Mouse (Mus musculus) heart, embryonic 12.5 days (tissue): ENCODE results near the gene Ptger4. TPM values are rescaled to one million over a fixed set of nuclear protein-coding genes. Genes with fewer than 3 reads are reported as not detected.
"Not testable (repeated sequence)": the region's sequence is repeated elsewhere in the genome, so short reads cannot be mapped to it uniquely, and the experiment has no call there.

ENCODE experiments used
- ATAC-seq: fragments of 200-750 bp; cut with Nextera tagmentation; 2 replicates; pipeline ENCODE4 v1.8.0; 2017; ENCODE audit warnings: moderate TSS enrichment, moderate library complexity; ENCODE audit not compliant: insufficient number of reproducible peaks, low FRiP score
- H3K27ac ChIP-seq: fragments of 300-500 bp; sonication (generic); 2 replicates; pipeline ENCODE4 v1.5.1; 2016; ENCODE audit warnings: mild to moderate bottlenecking, moderate library complexity; ENCODE audit not compliant: poor library complexity, severe bottlenecking
- H3K27me3 ChIP-seq: fragments of 300-500 bp; sonication (generic); replicated peaks from 2 replicates; pipeline ENCODE4 v1.6.1; 2016; ENCODE audit warnings: mild to moderate bottlenecking, moderate library complexity
- H3K36me3 ChIP-seq: fragments of 300-500 bp; sonication (generic); 2 replicates; pipeline ENCODE4 v1.6.1; 2016; ENCODE audit warnings: mild to moderate bottlenecking, moderate library complexity
- H3K4me1 ChIP-seq: fragments of 300-500 bp; sonication (generic); replicated peaks from 2 replicates; pipeline ENCODE4 v1.6.1; 2016; ENCODE audit warnings: mild to moderate bottlenecking
- H3K4me2 ChIP-seq: fragments of 300-500 bp; sonication (generic); 2 replicates; pipeline ENCODE4 v1.6.1; 2016; ENCODE audit warnings: mild to moderate bottlenecking, moderate library complexity
- H3K4me3 ChIP-seq: fragments of 300-500 bp; sonication (generic); 2 replicates; pipeline ENCODE4 v1.5.1; 2016; ENCODE audit warnings: mild to moderate bottlenecking
- H3K9ac ChIP-seq: fragments of 300-500 bp; sonication (generic); 2 replicates; pipeline ENCODE4 v1.6.1; 2016; ENCODE audit warnings: mild to moderate bottlenecking, moderate library complexity
- H3K9me3 ChIP-seq: fragments of 300-500 bp; sonication (generic); replicated peaks from 2 replicates; pipeline ENCODE4 v1.6.1; 2016; ENCODE audit warnings: mild to moderate bottlenecking, moderate library complexity
- WGBS: fragments of 180-500 bp; shearing (Covaris S2); methylation state at CpG from one replicate; pipeline ENCODE4 v1.1.7; 2016; 5-methylcytosine and 5-hydroxymethylcytosine counted together
- polyA plus RNA-seq: library from polyadenylated mRNA; unstranded; fragments of >200 nt; fragmentation: Nextera tagmentation; extraction: Ambion mirVana; gene quantifications from 2 replicates; pipeline ENCODE4 v1.2.1, GENCODE M21; 2016

The Ptger4 gene
- polyA plus RNA-seq, 1 experiment from 2014 or later, result 2.4 TPM

- H3K27me3 ChIP-seq, result peaks cover 2% of the 10 kb centered on the region; the same call in 1 of the 2 replicates
- WGBS, result 56% methylated on average over 7 of the region's 7 CpGs
- ATAC-seq, result no peak
These were observed 6.9 kb downstream of the Ptger4 start for GRCm38 (mm10) chr15:5237012-5237660.

GRCm38 (mm10) chr15:5236538-5236937 lies 7.4 kb downstream of the Ptger4 start:
- H3K4me2 ChIP-seq, result no peak overlapping the region

More at GRCm38 (mm10) chr15:5237012-5237660, 6.9 kb downstream of the Ptger4 start:
- Histone ChIP-seq H3K4me1 (peaks cover 20% of the 10 kb centered on the region; the same call in 1 of the 2 replicates), H3K36me3 (no peaks in the 10 kb centered on the region), H3K27ac (no peak overlapping the region), H3K4me2 (no peak overlapping the region), H3K9me3 (no peaks in the 10 kb centered on the region), H3K9ac (no peak overlapping the region), H3K4me3 (no peak overlapping the region)

GRCm38 (mm10) chr15:5235527-5235926 lies 8.5 kb downstream of the Ptger4 start:
- Histone ChIP-seq H3K9ac (no peak overlapping the region), H3K4me3 (no peak overlapping the region), H3K4me2 (peak overlapping the region; percentile 24), H3K27me3 (no peaks in the 10 kb centered on the region), H3K9me3 (no peaks in the 10 kb centered on the region), H3K27ac (no peak overlapping the region), H3K36me3 (no peaks in the 10 kb centered on the region), H3K4me1 (peaks cover 17% of the 10 kb centered on the region; the same call in 1 of the 2 replicates)
- WGBS, result 29% methylated on average over 8 of the region's 8 CpGs
- peak; percentile 71 for ATAC-seq

More at GRCm38 (mm10) chr15:5236538-5236937, 7.4 kb downstream of the Ptger4 start:
- Histone ChIP-seq H3K4me1 (peaks cover 17% of the 10 kb centered on the region; the same call in 1 of the 2 replicates), H3K9me3 (no peaks in the 10 kb centered on the region), H3K27me3 (no peaks in the 10 kb centered on the region), H3K9ac (no peak overlapping the region), H3K36me3 (no peaks in the 10 kb centered on the region), H3K4me3 (no peak overlapping the region), H3K27ac (no peak overlapping the region)
- 16% methylated on average over 6 of the region's 6 CpGs for whole genome bisulfite sequencing
- ATAC-seq, result peak; percentile 79; the same call in 1 of the 2 replicates

- ATAC-seq, result no peak; the same call in 1 of the 2 replicates
- H3K4me2 ChIP-seq, result no peak overlapping the region
- no peaks in the 10 kb centered on the region for H3K36me3 ChIP-seq
- no peaks in the 10 kb centered on the region for H3K27me3 ChIP-seq
- no peaks in the 10 kb centered on the region for H3K9me3 ChIP-seq
- no peak overlapping the region for H3K4me3 ChIP-seq
- 80% methylated on average over 16 of the region's 16 CpGs for WGBS
- peaks cover 17% of the 10 kb centered on the region; the same call in 1 of the 2 replicates for H3K4me1 ChIP-seq
- no peak overlapping the region for H3K9ac ChIP-seq
- no peak overlapping the region for H3K27ac ChIP-seq
These were observed 9.3 kb downstream of the Ptger4 start for GRCm38 (mm10) chr15:5234659-5235058.

- H3K27me3 ChIP-seq, H3K4me3 ChIP-seq, ATAC-seq, H3K36me3 ChIP-seq, H3K4me2 ChIP-seq, H3K9me3 ChIP-seq, H3K27ac ChIP-seq, H3K4me1 ChIP-seq, H3K9ac ChIP-seq: not testable (repeated sequence)
- WGBS, result 74% methylated on average over 10 of the region's 10 CpGs
These were observed 13.2 kb downstream of the Ptger4 start for GRCm38 (mm10) chr15:5230746-5231145.

- Histone ChIP-seq H3K9ac (no peak overlapping the region), H3K4me1 (no peaks in the 10 kb centered on the region), H3K4me2 (no peak overlapping the region), H3K27me3 (no peaks in the 10 kb centered on the region), H3K27ac (no peak overlapping the region), H3K4me3 (no peak overlapping the region), H3K9me3 (no peaks in the 10 kb centered on the region), H3K36me3 (peaks cover 15% of the 10 kb centered on the region)
- ATAC-seq, result no peak
- 92% methylated on average over 6 of the region's 6 CpGs for WGBS
These were observed 23.5 kb downstream of the Ptger4 start for GRCm38 (mm10) chr15:5220491-5220890.

- Histone ChIP-seq H3K9me3 (no peaks in the 10 kb centered on the region), H3K4me3 (no peak overlapping the region), H3K9ac (no peak overlapping the region), H3K27me3 (no peaks in the 10 kb centered on the region), H3K4me1 (peaks cover 7% of the 10 kb centered on the region), H3K27ac (no peak overlapping the region), H3K4me2 (no peak overlapping the region), H3K36me3 (peaks cover 4% of the 10 kb centered on the region; the same call in 1 of the 2 replicates)
- 94% methylated on average over 3 of the region's 3 CpGs for WGBS
- no peak for ATAC-seq
These were observed 34.9 kb downstream of the Ptger4 start for GRCm38 (mm10) chr15:5209116-5209515.

- H3K4me3 ChIP-seq, result no peak overlapping the region
- WGBS, result 87% methylated on average over 9 of the region's 9 CpGs
- H3K27ac ChIP-seq, result no peak overlapping the region
- no peak overlapping the region for H3K4me2 ChIP-seq
- H3K27me3 ChIP-seq, result no peaks in the 10 kb centered on the region
- no peak overlapping the region for H3K9ac ChIP-seq
- H3K36me3 ChIP-seq, result peaks cover 8% of the 10 kb centered on the region
- no peak for ATAC-seq
- H3K4me1 ChIP-seq, result no peaks in the 10 kb centered on the region
- H3K9me3 ChIP-seq, result no peaks in the 10 kb centered on the region
These were observed 38.8 kb downstream of the Ptger4 start for GRCm38 (mm10) chr15:5205222-5205621.

- WGBS, result 50% methylated on average over 4 of the region's 4 CpGs
- Histone ChIP-seq H3K27me3 (no peaks in the 10 kb centered on the region), H3K4me3 (no peak overlapping the region), H3K36me3 (peaks cover 9% of the 10 kb centered on the region), H3K9ac (no peak overlapping the region), H3K9me3 (no peaks in the 10 kb centered on the region), H3K4me1 (peaks cover 38% of the 10 kb centered on the region), H3K4me2 (no peak overlapping the region), H3K27ac (no peak overlapping the region; the same call in 1 of the 2 replicates)
- ATAC-seq, result no peak
These were observed 47.3 kb downstream of the Ptger4 start for GRCm38 (mm10) chr15:5196691-5197090.

GRCm38 (mm10) chr15:5195987-5196514 lies 47.9 kb downstream of the Ptger4 start:
- Histone ChIP-seq H3K9ac (no peak overlapping the region), H3K4me2 (no peak overlapping the region), H3K27me3 (no peaks in the 10 kb centered on the region), H3K4me1 (peaks cover 38% of the 10 kb centered on the region), H3K27ac (no peak overlapping the region), H3K36me3 (peaks cover 14% of the 10 kb centered on the region), H3K4me3 (no peak overlapping the region), H3K9me3 (no peaks in the 10 kb centered on the region)
- no peak for ATAC-seq
- WGBS, result 27% methylated on average over 4 of the region's 4 CpGs

GRCm38 (mm10) chr15:5194931-5195330 lies 49.1 kb downstream of the Ptger4 start:
- Histone ChIP-seq H3K4me1 (peaks cover 38% of the 10 kb centered on the region), H3K4me2 (no peak overlapping the region), H3K27me3 (no peaks in the 10 kb centered on the region), H3K27ac (0 out of 2 replicates have a peak overlapping the region, but pooled peaks have one; percentile 15), H3K36me3 (peaks cover 18% of the 10 kb centered on the region), H3K4me3 (no peak overlapping the region), H3K9me3 (no peaks in the 10 kb centered on the region), H3K9ac (no peak overlapping the region; the same call in 1 of the 2 replicates)
- WGBS, result 65% methylated on average over 9 of the region's 9 CpGs
- ATAC-seq, result no peak
